Mouse (Mus musculus): ENCODE measurements at regions not wholly inside any gene's neighbourhood (a gene's known extent, or its start where the extent isn't known, plus 50 kb on each side); places are given as distances from the start of the nearest gene placed in this dataset.

DNA sequence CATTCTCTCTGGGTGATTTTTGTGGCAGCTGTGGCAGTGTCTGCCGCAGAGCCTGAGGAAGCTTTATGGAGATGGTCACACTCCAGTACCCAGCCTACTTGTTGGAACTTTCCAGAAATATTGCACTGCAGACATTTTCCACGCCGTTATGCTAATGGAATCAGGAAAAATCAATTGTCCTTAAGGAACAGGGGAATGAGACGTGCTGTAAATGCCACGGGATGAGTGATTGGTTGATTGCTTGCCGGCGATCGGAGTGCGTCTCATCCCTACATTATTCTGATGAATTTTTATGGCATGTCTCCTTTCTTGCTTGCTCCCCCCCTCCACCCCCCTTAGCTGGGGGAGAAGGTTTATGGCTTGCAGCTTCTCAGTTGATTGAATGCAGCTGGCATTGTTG is 142.9 kb downstream of the Dmrta2 start:
- TF ChIP-seq MAX (IDR thresholded peaks at IDR 0.05; ENCODE audit: low read depth) (no peak), POLR2A (IDR thresholded peaks at IDR 0.05; ENCODE audit: insufficient read length, low read depth) (no peak), USF1 (IDR thresholded peaks at IDR 0.05; ENCODE audit: low read depth) (no peak), REST (IDR thresholded peaks at IDR 0.05; ENCODE audit: insufficient read depth, insufficient read length) (no peak), POLR2AphosphoS2 (IDR thresholded peaks at IDR 0.05; ENCODE audit: insufficient read length, low read depth) (no peak), MYOD1 (IDR thresholded peaks at IDR 0.05; ENCODE audit: control insufficient read depth in 1 of 3, insufficient read length in 2 of 3, low read depth in 2 of 3) (no peak), SRF (IDR thresholded peaks at IDR 0.05; ENCODE audit: control insufficient read depth, insufficient read length, low read depth) (no peak), E2F4 (IDR thresholded peaks at IDR 0.05; ENCODE audit: insufficient read depth) (no peak), TCF12 (IDR thresholded peaks at IDR 0.05; ENCODE audit: insufficient read depth, poor library complexity, severe bottlenecking) (no peak), MYOG (IDR thresholded peaks at IDR 0.05; ENCODE audit: control insufficient read depth in 1 of 3, insufficient read depth in 1 of 3, insufficient read length in 2 of 3, low read depth in 2 of 3) (no peak), CEBPB (IDR thresholded peaks at IDR 0.05; ENCODE audit: insufficient read depth, poor library complexity, severe bottlenecking) (no peak), TCF3 (IDR thresholded peaks at IDR 0.05; ENCODE audit: insufficient read length, low read depth) (no peak)
